Mouse (Mus musculus): ENCODE measurements around the gene Fcna. TPM values are rescaled to one million over a fixed set of nuclear protein-coding genes. Genes with fewer than 3 reads are reported as not detected.
A peak's percentile ranks its signal among the peaks of the same experiment; 100 is the strongest.

Gene Fcna
- polyA plus RNA-seq, 1 experiment from 2014 or later = 1.8 TPM

DNA sequence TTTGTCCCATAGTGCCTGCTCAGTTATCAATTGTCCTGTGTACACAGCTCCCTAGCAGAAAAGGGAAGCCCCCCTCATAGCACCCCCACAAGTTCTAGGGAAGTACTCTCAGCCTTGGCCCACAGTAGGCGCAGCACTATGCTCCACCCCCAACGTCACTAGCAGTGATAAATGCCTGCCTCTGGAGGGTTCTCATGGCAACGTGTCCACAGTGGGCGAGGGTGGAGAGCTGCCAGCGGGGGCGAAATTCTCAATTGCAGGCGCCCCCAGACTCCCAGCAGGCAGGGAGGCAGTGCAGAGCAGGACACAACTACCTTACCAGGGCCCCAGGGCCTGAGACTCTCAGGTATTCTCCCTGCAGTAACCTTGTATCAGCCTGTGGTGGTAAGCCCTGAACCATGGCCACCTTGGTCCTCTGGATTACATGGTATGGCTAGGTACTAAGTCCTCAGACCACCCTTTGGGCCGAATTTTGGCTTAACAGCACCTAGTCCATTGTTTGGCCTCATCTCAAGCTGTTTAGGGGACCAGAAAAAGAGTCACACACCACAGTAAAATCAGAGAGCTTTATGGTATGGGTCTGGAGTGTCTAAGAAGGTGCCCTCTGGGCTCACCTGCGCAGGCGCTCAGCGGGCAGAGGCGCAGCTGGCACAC is 45.2 kb downstream of the Fcna start:
- H3K9me3 ChIP-seq (ENCODE audit: low read depth, low read length) = no peaks in the 10 kb centered on the region
- DNase-seq (peak; percentile 62), ATAC-seq (ENCODE audit: insufficient read depth) (no peak)
- WGBS = 44% methylated on average over 12 of the region's 12 CpGs
- no peak overlapping the region for H3K4me3 ChIP-seq (ENCODE audit: low read depth, low read length)
- no peak overlapping the region for H3K27ac ChIP-seq (ENCODE audit: low read depth)
- peaks cover 3% of the 10 kb centered on the region; the same call in 1 of the 2 replicates for H3K4me1 ChIP-seq (ENCODE audit: insufficient read depth)
- peaks cover 46% of the 10 kb centered on the region for H3K36me3 ChIP-seq (ENCODE audit: insufficient read depth)
- H3K4me2 ChIP-seq = no peak overlapping the region
- no peak for TF ChIP-seq CTCF (IDR thresholded peaks at IDR 0.05; ENCODE audit: low read depth)
- H3K27me3 ChIP-seq (ENCODE audit: insufficient read depth, low read length) = peaks cover 38% of the 10 kb centered on the region
- H3K9ac ChIP-seq = no peak overlapping the region

DNA sequence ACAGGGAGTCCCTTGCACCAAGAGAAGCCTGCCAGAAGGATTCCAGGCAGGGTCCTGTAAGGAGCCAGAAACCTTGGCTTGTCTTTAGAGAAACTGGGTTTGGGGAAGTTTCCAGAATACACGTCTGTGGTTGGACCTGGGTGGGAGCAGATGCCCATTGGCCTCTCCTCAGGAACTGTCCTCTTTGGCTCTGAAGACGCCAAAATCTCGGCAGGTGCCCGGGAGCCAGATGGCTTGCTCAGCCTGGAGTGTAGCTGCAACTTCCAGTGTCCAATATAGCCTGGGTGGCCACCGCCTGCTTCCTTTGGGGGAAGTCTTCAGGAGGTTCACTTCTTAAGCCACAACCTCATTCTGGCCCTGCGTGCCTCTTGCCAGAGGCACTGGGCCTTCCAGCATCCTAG is 45.9 kb downstream of the Fcna start:
- Histone ChIP-seq H3K9ac (no peak overlapping the region), H3K27me3 (ENCODE audit: insufficient read depth, low read length) (peaks cover 45% of the 10 kb centered on the region), H3K9me3 (ENCODE audit: low read depth, low read length) (no peaks in the 10 kb centered on the region), H3K36me3 (ENCODE audit: insufficient read depth) (peaks cover 39% of the 10 kb centered on the region), H3K4me2 (peak overlapping the region; percentile 68; the same call in 1 of the 2 replicates), H3K4me1 (ENCODE audit: insufficient read depth) (peaks cover 3% of the 10 kb centered on the region; the same call in 1 of the 2 replicates), H3K27ac (ENCODE audit: low read depth) (no peak overlapping the region), H3K4me3 (ENCODE audit: low read depth, low read length) (peak overlapping the region; percentile 29; the same call in 1 of the 2 replicates)
- no peak for TF ChIP-seq CTCF (IDR thresholded peaks at IDR 0.05; ENCODE audit: low read depth)
- ATAC-seq (ENCODE audit: insufficient read depth) (peak; percentile 14; the same call in 1 of the 2 replicates), DNase-seq (no peak)
- WGBS = 29% methylated on average over 6 of the region's 6 CpGs

DNA sequence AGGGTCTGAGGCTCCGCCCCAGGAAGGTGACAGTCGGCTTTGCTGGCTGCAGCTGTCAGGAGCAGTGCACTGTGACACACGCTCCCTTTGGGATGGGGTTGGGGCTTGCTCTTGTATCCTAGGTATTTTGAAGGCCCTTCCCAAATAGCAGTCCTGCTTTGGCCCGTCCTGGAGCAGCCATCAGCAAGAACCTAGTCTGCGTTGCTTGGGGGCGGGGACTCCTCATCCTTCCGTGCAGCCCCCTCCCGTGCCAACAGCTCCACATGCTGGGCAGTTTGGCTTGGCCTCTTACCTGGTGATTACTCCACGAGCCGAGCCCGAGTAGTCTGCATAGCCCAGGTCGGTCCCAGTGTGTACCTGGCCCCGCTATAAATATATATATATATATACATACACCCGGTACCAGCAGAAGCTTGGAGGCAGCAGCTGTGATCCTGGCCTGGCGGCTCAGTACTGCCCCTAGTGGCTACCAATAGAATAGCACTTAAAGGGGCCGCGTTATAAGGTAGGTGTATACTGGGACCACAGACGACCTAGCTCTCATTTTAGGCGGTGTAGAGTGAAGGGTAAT is 46.5 kb downstream of the Fcna start, which contains the start of gene Ajm1:
Ajm1 (minus strand) TSS at position 464 of the 571 bp plus-strand sequence.
- Histone ChIP-seq H3K9me3 (ENCODE audit: low read depth, low read length) (no peaks in the 10 kb centered on the region), H3K4me2 (peak within 1 kb of the TSS; percentile 68), H3K27ac (ENCODE audit: low read depth) (no peak within 1 kb of the TSS), H3K9ac (peak within 1 kb of the TSS; percentile 26; the same call in 1 of the 2 replicates), H3K4me3 (ENCODE audit: low read depth, low read length) (peak within 1 kb of the TSS; percentile 29), H3K36me3 (ENCODE audit: insufficient read depth) (peaks cover 34% of the 10 kb centered on the region), H3K27me3 (ENCODE audit: insufficient read depth, low read length) (peaks cover 51% of the 10 kb centered on the region), H3K4me1 (ENCODE audit: insufficient read depth) (peaks cover 3% of the 10 kb centered on the region; the same call in 1 of the 2 replicates)
- 5% methylated on average over 19 of the region's 19 CpGs for WGBS
- peak; percentile 93 for TF ChIP-seq CTCF (IDR thresholded peaks at IDR 0.05; ENCODE audit: low read depth)
- DNase-seq = peak; percentile 85
- peak; percentile 70 for ATAC-seq (ENCODE audit: insufficient read depth)

DNA sequence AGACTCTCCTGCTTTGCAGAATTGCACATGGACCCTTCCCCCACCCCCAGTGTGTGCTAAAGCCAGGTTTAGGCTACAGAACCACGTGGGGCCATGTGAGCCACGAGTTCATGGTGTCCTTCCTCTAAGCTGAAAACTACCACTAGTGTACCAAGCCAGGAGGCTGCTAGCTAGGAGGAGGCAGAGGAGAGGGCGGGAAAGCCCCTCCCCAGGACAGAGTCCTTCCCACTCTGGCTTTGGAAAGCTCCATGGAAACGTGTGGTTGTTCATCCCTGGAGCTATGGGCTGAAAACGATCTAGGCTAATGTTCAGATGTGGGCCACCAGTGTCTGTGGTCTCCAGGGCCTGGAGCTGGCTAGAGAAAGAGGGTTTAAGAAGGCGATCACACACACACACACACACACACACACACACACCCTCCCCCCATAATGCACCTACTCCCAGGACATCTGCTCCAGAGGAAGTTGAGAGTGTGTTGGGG is 47.2 kb downstream of the Fcna start:
- H3K4me1 ChIP-seq (ENCODE audit: insufficient read depth) = peaks cover 7% of the 10 kb centered on the region

DNA sequence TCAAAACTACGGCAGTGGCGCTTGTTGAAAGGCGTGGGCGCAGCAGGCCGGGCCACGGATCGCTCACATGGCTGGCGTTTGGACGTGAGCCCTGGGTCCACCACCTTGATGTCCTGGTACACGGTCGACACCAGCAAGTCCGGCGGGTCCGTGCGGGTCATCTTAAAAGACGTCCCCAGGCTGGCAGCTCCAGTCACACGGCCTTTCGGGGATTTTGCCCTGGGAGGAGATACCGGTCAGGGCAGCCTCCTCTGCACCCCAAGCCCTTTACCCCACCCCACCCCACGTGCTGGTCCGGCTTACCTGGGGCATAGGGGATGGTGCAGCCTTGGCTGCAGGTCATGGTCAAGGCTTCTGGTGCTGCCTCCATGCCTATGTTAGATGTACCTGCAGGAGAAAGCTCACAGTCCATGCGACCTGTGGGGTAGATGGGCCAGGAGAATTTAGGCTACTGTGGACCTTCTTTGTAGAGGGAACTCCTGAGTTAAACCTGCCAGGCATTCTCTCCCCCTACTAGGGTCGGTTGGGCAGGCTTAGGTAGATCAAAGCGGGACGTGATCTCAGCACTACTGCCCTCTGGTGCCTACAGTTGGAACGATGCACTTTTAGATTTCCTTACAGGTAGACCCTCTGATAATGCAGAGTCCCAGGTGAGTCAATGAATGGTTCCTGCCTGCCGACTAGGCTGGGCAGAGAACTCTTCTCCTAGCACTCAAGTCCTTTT is 47.9 kb downstream of the Fcna start:
- Histone ChIP-seq H3K4me2 (peak overlapping the region; percentile 45), H3K4me3 (ENCODE audit: low read depth, low read length) (peak overlapping the region; percentile 28), H3K36me3 (ENCODE audit: insufficient read depth) (peaks cover 21% of the 10 kb centered on the region), H3K27ac (ENCODE audit: low read depth) (no peak overlapping the region), H3K27me3 (ENCODE audit: insufficient read depth, low read length) (peaks cover 58% of the 10 kb centered on the region), H3K4me1 (ENCODE audit: insufficient read depth) (peaks cover 10% of the 10 kb centered on the region), H3K9ac (no peak overlapping the region), H3K9me3 (ENCODE audit: low read depth, low read length) (no peaks in the 10 kb centered on the region)
- ATAC-seq (ENCODE audit: insufficient read depth) (no peak), DNase-seq (peak; percentile 73)
- WGBS = 7% methylated on average over 27 of the region's 27 CpGs
- peak; percentile 65 for TF ChIP-seq CTCF (IDR thresholded peaks at IDR 0.05; ENCODE audit: low read depth)

More for the DNA sequence above, 47.2 kb downstream of the Fcna start:
- TF ChIP-seq CTCF (IDR thresholded peaks at IDR 0.05; ENCODE audit: low read depth) = no peak
- DNase-seq = no peak
- ATAC-seq (ENCODE audit: insufficient read depth) = no peak
- peaks cover 29% of the 10 kb centered on the region for H3K36me3 ChIP-seq (ENCODE audit: insufficient read depth)
- H3K9ac ChIP-seq = no peak overlapping the region
- no peak overlapping the region for H3K4me3 ChIP-seq (ENCODE audit: low read depth, low read length)
- 37% methylated on average over 6 of the region's 6 CpGs for WGBS
- H3K27ac ChIP-seq (ENCODE audit: low read depth) = no peak overlapping the region
- H3K9me3 ChIP-seq (ENCODE audit: low read depth, low read length) = no peaks in the 10 kb centered on the region
- H3K4me2 ChIP-seq = no peak overlapping the region
- peaks cover 58% of the 10 kb centered on the region for H3K27me3 ChIP-seq (ENCODE audit: insufficient read depth, low read length)

DNA sequence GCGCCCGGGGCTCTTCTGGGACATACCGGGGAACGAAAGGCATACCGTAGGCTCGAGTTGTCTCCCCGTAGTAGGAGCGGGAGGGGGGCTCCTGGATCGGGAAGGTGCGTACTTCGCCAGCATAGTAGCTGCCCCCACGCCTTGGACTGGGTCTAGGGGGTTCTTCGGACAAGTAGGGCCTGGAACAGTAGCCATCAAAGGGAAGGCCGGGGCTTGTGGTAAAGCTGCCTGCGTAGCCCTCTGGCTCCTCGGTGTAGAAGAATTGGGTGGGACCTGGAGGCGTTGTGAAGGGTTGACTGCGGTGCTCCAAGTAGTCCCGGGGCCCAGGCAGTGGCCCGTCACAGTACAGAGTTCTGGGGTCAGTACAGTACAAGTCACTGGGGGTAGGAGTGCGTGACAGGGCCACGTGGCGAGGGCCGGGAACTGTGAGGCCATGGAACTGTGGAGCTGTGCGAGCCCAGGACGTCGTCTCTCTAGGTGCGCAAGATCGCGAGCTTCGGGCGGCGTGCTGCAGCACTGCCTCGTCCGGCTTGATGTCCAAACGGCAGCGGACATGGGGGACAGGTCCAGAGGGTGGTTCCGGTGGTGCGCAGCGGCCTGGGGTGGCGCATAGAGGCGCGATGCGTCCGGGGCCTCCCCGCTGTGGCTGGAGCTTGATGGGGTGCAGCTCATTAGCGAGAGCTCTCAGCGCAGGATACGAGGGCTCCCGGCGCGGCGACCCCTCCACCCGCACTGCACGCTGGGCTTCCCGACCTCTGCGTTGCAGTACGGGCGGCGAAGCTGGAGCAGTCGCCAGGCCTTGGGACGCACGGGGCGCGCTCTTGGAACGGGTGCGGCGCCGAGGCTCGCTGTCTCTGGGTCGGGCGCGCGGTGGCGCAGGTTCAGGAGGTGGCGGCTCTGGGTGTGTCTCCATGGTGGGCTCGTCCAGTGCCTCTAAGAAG is 48.8 kb downstream of the Fcna start:
- Histone ChIP-seq H3K4me1 (ENCODE audit: insufficient read depth) (peaks cover 12% of the 10 kb centered on the region), H3K27ac (ENCODE audit: low read depth) (no peak overlapping the region), H3K9ac (no peak overlapping the region; the same call in 1 of the 2 replicates), H3K4me2 (peak overlapping the region; percentile 51), H3K9me3 (ENCODE audit: low read depth, low read length) (no peaks in the 10 kb centered on the region), H3K27me3 (ENCODE audit: insufficient read depth, low read length) (peaks cover 58% of the 10 kb centered on the region), H3K4me3 (ENCODE audit: low read depth, low read length) (peak overlapping the region; percentile 28), H3K36me3 (ENCODE audit: insufficient read depth) (peaks cover 14% of the 10 kb centered on the region)
- 5% methylated on average over 75 of the region's 77 CpGs for WGBS
- no peak for TF ChIP-seq CTCF (IDR thresholded peaks at IDR 0.05; ENCODE audit: low read depth)
- no peak for ATAC-seq (ENCODE audit: insufficient read depth)
- no peak for DNase-seq

Data from lung, embryonic 14.5 days (tissue).